Mouse (Mus musculus) limb, embryonic 15.5 days (tissue): ENCODE data around the gene Ptprn2. TPM values are rescaled to one million over a fixed set of nuclear protein-coding genes. Genes with fewer than 3 reads are reported as not detected.
A peak's percentile ranks its signal among the peaks of the same experiment; 100 is the strongest.

ENCODE experiments used
- ATAC-seq: fragments of 200-750 bp; cut with Nextera tagmentation; 2 replicates; pipeline ENCODE4 v1.8.0; 2017; ENCODE audit warnings: low read depth, moderate TSS enrichment; ENCODE audit not compliant: insufficient number of reproducible peaks, low FRiP score, low TSS enrichment
- H3K27ac ChIP-seq: fragments of 300-500 bp; sonication (generic); 2 replicates; pipeline ENCODE4 v1.5.1; 2015; ENCODE audit warnings: moderate library complexity, mild to moderate bottlenecking, inconsistent platforms
- H3K27me3 ChIP-seq: fragments of 300-500 bp; sonication (generic); 2 replicates; pipeline ENCODE4 v1.6.1; 2015; ENCODE audit warnings: inconsistent platforms
- H3K36me3 ChIP-seq: fragments of 300-500 bp; sonication (generic); 2 replicates; pipeline ENCODE4 v1.6.1; 2015; ENCODE audit warnings: inconsistent platforms
- H3K4me1 ChIP-seq: fragments of 300-500 bp; sonication (generic); 2 replicates; pipeline ENCODE4 v1.6.1; 2015; ENCODE audit warnings: inconsistent platforms
- H3K4me2 ChIP-seq: fragments of 300-500 bp; sonication (generic); 2 replicates; pipeline ENCODE4 v1.6.1; 2015; ENCODE audit warnings: mild to moderate bottlenecking, inconsistent platforms
- H3K4me3 ChIP-seq: fragments of 300-500 bp; sonication (generic); 2 replicates; pipeline ENCODE4 v1.5.1; 2015; ENCODE audit warnings: mild to moderate bottlenecking, inconsistent platforms
- H3K9ac ChIP-seq: fragments of 300-500 bp; sonication (generic); 2 replicates; pipeline ENCODE4 v1.6.1; 2015; ENCODE audit warnings: inconsistent platforms
- H3K9me3 ChIP-seq: fragments of 300-500 bp; sonication (generic); 2 replicates; pipeline ENCODE4 v1.6.1; 2016; ENCODE audit warnings: inconsistent platforms
- WGBS: fragments of 180-500 bp; shearing (Covaris S2); methylation state at CpG from one replicate; pipeline ENCODE4 v1.1.7; 2015; 5-methylcytosine and 5-hydroxymethylcytosine counted together
- polyA plus RNA-seq: library from polyadenylated mRNA; unstranded; fragments of >200 nt; fragmentation: Nextera tagmentation; extraction: Ambion mirVana; gene quantifications from 2 replicates; pipeline ENCODE4 v1.2.1, GENCODE M21; 2015

Gene Ptprn2
- polyA plus RNA-seq, 1 experiment from 2014 or later: 0.15 TPM

DNA sequence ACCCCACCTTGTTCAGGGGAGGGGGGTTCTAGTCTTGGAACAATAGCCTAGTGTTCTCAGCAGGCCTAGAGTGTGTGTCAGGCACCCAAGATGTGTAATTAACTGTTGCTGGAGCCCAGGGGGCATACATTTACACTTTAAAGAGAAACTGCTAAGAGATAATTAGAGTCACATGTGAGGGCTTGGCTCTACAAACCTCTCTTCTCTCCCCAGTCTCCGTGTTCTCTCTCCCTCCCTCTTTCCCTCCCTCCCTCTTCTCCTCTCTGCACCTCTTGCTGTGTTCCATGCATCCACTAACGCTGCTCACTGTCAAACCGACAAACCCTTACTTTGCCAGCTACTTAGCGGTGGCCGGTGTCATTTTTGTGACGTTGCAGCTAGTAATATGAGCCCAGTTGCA, 764.9 kb downstream of the Ptprn2 start:
- ATAC-seq: no peak
- no peak overlapping the region for H3K4me2 ChIP-seq

DNA sequence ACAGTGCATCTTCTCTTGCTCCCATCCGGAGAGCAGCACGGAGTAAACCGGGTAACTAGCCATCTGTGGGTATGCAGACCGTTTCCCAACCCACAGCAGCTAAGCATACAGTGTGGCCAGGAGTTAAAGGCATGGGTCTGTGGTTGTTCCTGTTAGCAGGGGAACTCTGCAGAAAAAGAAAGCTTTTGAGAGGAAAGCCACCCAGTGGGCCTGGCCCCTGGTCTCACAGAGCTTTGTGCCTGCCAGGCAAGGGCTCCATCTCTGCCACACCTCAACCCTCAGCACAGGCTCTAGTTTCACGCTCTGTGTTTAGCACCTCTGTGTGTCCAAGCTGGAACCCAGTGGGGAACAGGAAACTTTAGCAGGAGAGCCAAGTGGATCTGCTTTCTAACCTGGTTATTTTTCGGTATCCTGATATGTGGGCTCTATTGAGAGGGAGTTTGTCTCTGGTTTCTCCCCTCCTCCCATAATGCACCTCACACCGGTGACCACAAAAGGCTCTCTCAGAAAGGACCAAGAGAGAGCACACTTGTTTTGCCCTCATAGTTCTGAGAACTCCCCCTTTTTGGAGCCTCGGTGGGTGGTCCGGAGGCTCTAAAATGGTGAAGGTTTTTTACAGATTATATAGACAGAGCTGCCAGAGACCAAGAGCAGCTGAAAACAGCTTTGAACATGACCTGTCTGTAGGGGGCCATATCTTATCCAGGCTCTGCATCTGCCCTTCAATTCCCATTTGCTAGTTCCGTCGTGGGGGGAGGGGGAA, 766.3 kb downstream of the Ptprn2 start:
- H3K27ac ChIP-seq: peak overlapping the region; percentile 72
- no peak overlapping the region for H3K4me2 ChIP-seq
- no peak overlapping the region for H3K4me3 ChIP-seq
- peaks cover 17% of the 10 kb centered on the region for H3K4me1 ChIP-seq
- WGBS: 21% methylated on average over 11 of the region's 11 CpGs
- H3K9ac ChIP-seq: no peak overlapping the region
- no peaks in the 10 kb centered on the region for H3K36me3 ChIP-seq
- ATAC-seq: peak; percentile 61
- 0 out of 2 replicates have a peak, but pooled peaks cover 9% of the 10 kb centered on the region for H3K27me3 ChIP-seq
- no peaks in the 10 kb centered on the region for H3K9me3 ChIP-seq

More for the DNA sequence above, 764.9 kb downstream of the Ptprn2 start:
- Histone ChIP-seq H3K9ac (no peak overlapping the region), H3K4me3 (no peak overlapping the region), H3K36me3 (no peaks in the 10 kb centered on the region), H3K27ac (no peak overlapping the region), H3K4me1 (peaks cover 17% of the 10 kb centered on the region), H3K27me3 (0 out of 2 replicates have a peak, but pooled peaks cover 9% of the 10 kb centered on the region), H3K9me3 (no peaks in the 10 kb centered on the region)
- 3% methylated on average over 6 of the region's 6 CpGs for WGBS

DNA sequence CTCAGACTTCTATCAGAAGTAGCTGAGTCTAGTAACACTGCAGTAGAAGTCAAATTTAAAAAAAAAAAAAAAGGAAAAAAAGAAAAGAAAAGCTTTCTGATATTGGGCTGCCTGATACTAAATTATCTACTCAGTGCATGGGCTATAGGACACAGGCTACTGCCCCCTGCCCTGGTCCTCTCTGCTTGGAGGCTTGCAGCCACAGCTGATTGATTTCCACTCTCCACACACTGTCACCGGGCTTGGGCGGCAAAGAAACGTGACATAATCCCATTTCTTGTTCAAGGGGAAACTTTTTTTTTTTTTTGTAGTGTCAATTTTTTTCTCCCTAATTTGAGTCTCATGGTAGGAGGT, 766.9 kb downstream of the Ptprn2 start:
- 33% methylated on average over 3 of the region's 3 CpGs for WGBS
- Histone ChIP-seq H3K27me3 (0 out of 2 replicates have a peak, but pooled peaks cover 9% of the 10 kb centered on the region), H3K27ac (no peak overlapping the region), H3K4me2 (no peak overlapping the region), H3K9me3 (no peaks in the 10 kb centered on the region), H3K36me3 (no peaks in the 10 kb centered on the region), H3K9ac (no peak overlapping the region), H3K4me1 (peaks cover 17% of the 10 kb centered on the region), H3K4me3 (no peak overlapping the region)
- ATAC-seq: no peak

DNA sequence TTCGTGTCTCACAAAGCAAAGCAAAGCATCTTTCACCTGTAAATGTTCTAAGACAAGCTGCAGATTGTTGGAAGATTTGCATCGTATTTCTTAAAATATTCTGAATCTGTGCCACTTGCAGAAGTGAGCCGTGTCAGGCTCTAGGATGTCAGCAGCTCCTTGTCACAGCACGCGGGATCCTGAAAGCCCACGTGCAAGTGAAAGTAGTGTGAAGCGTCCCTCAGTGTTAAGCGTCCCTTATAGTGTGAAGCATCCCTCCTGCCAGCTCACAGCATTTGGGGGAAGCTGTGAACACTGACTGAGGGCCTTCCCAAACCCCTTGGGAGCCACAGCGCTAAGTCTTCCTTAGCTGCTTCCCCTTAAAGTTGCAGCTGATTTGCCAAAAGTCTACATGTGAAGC, 768.8 kb downstream of the Ptprn2 start:
- H3K9me3 ChIP-seq: no peaks in the 10 kb centered on the region
- no peak for ATAC-seq
- H3K36me3 ChIP-seq: no peaks in the 10 kb centered on the region
- no peaks in the 10 kb centered on the region for H3K27me3 ChIP-seq
- H3K4me3 ChIP-seq: no peak overlapping the region
- no peak overlapping the region for H3K4me2 ChIP-seq
- H3K27ac ChIP-seq: no peak overlapping the region
- WGBS: 83% methylated on average over 9 of the region's 9 CpGs
- H3K4me1 ChIP-seq: peaks cover 25% of the 10 kb centered on the region
- H3K9ac ChIP-seq: no peak overlapping the region

DNA sequence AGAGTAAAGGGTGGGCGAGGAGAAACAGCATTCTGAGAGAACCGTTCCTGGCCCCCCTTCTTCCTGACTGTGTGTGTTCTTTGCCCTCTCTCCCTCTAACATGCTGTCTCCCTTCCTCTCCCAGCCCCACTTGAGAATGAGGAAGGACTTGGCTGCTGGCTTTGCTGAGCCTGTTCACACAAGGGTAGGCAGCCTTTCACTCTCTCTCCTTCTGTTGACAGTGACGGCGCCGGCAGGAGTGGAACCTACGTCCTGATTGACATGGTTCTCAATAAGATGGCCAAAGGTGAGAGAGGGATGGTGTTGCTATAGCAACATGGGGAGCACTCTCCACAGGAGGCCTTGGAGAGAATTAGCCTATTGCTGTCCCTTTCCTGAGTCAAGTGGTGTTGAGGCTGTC, 769.8 kb downstream of the Ptprn2 start:
- ATAC-seq: no peak
- Histone ChIP-seq H3K36me3 (no peaks in the 10 kb centered on the region), H3K27me3 (no peaks in the 10 kb centered on the region), H3K4me1 (peaks cover 25% of the 10 kb centered on the region), H3K4me3 (no peak overlapping the region), H3K9me3 (no peaks in the 10 kb centered on the region), H3K27ac (no peak overlapping the region), H3K9ac (no peak overlapping the region), H3K4me2 (no peak overlapping the region)
- WGBS: 57% methylated on average over 6 of the region's 6 CpGs

DNA sequence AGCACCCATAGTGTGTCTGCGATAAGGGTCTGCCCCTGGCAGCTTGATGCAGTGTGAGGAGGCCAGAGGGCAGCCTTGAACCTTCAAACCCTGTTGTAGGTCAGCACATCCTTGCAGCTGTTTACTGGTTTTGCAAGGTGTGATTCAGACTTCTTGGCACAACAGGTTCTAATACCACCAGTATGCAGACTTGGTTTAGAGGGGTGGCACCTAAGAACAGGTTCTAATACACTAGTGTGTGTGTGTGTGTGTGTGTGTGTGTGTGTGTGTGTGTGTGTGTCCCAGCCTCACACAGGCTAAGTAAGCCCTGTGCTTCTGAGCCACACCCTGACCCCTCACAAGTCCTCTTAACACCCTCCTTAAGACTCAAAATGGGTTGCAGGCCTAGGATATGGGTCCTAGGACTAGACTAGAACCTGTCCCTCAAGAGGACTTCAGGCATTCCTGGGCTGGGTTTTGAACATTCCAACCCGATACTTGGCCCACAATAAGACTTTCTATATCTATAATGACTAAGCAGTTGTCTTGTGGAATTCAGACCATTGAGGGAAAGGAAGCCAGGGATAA, 770.3 kb downstream of the Ptprn2 start:
- H3K36me3 ChIP-seq: no peaks in the 10 kb centered on the region
- H3K9me3 ChIP-seq: no peaks in the 10 kb centered on the region
- no peak overlapping the region for H3K4me3 ChIP-seq
- H3K4me2 ChIP-seq: no peak overlapping the region
- no peak overlapping the region for H3K9ac ChIP-seq
- no peaks in the 10 kb centered on the region for H3K27me3 ChIP-seq
- 83% methylated on average over 2 of the region's 2 CpGs for WGBS
- ATAC-seq: no peak
- no peak overlapping the region for H3K27ac ChIP-seq
- H3K4me1 ChIP-seq: peaks cover 22% of the 10 kb centered on the region

DNA sequence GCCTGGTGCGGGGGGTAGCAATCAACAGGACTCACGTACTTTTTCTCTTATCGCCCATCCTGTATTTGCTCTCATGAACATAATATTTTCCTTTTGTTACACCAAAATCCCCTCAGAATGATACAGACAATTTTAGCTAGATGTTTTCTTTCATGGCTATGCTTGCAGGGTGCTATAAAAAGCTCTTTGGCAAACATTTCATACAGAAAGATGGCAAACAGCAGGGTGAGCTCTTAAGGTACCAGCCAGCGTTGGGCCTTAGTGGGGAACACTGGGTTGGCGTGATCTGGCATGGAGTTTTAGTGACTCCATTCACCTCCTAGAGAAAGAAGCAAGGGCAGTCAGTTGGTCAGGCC, 771.3 kb downstream of the Ptprn2 start:
- no peaks in the 10 kb centered on the region for H3K27me3 ChIP-seq
- 82% methylated on average over 5 of the region's 5 CpGs for WGBS
- peaks cover 12% of the 10 kb centered on the region for H3K4me1 ChIP-seq
- H3K4me2 ChIP-seq: no peak overlapping the region
- ATAC-seq: no peak
- no peaks in the 10 kb centered on the region for H3K36me3 ChIP-seq
- no peak overlapping the region for H3K27ac ChIP-seq
- H3K9ac ChIP-seq: no peak overlapping the region
- no peaks in the 10 kb centered on the region for H3K9me3 ChIP-seq
- no peak overlapping the region for H3K4me3 ChIP-seq

DNA sequence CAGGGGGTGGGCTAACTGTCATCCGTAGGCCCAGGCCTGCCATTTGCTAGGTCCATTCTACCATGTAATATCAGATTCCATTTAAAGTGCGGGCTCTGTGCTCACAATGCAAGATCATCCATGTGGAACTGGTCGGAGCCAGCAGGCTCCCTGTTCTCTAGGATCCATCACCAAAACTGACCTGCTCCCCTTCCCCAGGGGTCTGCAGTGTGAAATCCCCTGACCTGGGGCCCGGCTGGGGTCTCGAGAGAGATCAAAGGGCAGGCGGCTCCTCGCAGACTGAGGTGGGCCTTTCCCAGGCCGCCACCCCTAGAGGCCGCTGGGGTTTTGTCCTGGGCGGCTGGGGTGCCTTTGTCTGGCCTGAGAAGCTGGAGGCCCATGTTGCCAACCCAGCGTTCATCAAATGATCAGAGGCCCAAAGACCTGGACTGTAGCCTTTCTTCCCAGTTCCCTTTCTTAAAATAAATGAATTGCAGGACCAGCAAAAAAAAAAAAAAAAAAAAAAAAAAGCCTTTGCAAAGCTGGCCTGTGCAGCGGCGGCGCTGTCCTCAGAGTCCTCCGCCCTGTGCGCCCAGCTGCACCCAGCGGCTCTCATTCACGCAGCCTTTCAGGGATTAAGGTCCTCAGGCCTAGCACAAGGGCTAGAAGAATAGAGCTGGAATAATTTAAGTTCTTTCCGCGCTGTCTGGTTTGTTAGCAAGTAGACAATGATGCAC, 771.8 kb downstream of the Ptprn2 start:
- Histone ChIP-seq H3K4me1 (peaks cover 8% of the 10 kb centered on the region; the same call in 1 of the 2 replicates), H3K9me3 (no peaks in the 10 kb centered on the region), H3K4me3 (no peak overlapping the region), H3K4me2 (no peak overlapping the region), H3K36me3 (no peaks in the 10 kb centered on the region), H3K27ac (no peak overlapping the region), H3K9ac (no peak overlapping the region), H3K27me3 (no peaks in the 10 kb centered on the region)
- no peak for ATAC-seq
- WGBS: 42% methylated on average over 20 of the region's 20 CpGs

DNA sequence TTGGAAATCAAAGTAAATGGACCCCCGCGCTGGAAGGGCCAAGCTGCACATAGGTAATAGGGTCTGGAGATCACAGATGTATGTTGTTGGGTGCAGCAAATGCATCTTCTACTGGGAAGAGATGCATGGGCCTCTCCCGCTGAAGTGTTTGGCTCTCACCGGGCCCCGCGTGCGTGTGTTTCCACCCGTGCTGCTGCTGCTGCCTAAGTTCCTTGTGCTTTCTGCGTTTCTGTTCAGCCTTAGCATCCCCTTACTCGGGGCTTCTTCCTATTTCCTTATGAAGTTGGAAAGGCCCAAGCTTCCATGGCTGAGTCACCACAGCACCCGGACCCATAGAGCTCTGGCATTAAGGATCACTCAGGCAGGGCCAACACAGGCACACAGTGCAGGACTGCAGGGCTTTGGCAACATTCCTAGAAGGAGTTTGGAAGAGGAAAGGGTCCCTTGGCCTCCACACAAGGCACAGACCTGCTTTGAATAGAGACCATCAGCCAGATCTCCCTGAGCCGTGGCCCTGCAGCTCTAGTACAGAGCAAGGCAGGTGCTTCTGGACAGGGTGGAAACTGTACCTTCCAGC, 772.5 kb downstream of the Ptprn2 start:
- WGBS: 65% methylated on average over 12 of the region's 12 CpGs
- ATAC-seq: peak; percentile 37; the same call in 1 of the 2 replicates

DNA sequence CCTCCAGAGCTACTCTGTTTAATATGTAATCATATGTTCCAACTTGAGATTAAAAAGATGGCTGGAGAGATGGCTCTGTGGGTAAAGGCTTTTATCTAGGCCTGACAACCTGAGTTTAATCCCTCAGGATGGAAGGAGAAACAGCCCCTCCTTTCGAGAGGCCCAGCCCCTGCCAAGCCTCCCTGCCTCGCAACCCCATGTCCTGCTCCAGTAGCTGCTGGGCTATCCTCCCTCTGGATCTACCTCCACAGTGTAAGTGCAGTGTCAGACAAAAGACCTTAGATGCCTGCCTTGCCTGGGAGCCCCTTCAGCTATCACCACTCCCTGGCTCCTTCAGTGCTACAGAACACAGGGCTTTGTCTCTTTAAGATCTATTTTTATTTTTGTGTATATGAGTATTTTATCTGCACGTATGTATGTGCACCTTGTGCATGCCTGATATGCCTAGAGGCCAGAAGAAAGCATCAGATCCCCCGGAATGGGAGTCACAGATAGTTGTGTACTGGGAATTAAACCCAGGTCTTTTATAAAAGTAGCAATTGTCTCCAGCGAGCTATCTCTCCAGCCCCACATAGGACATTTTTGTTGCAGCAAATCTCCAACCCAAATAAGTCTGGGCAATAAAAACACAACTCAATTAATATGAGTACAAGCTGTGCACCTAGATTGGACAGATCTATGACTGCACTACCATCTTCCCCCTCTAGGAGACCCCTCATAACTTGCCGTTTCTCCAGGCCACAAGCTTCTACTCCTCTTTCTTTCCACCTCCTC, 775.1 kb downstream of the Ptprn2 start:
- no peak overlapping the region for H3K4me3 ChIP-seq
- H3K27me3 ChIP-seq: no peaks in the 10 kb centered on the region
- peaks cover 8% of the 10 kb centered on the region; the same call in 1 of the 2 replicates for H3K4me1 ChIP-seq
- no peak overlapping the region for H3K4me2 ChIP-seq
- no peaks in the 10 kb centered on the region for H3K9me3 ChIP-seq
- H3K36me3 ChIP-seq: no peaks in the 10 kb centered on the region
- ATAC-seq: no peak
- WGBS: 66% methylated on average over 6 of the region's 6 CpGs
- H3K27ac ChIP-seq: no peak overlapping the region
- H3K9ac ChIP-seq: no peak overlapping the region

More for the DNA sequence above, 772.5 kb downstream of the Ptprn2 start:
- Histone ChIP-seq H3K4me3 (no peak overlapping the region), H3K4me2 (no peak overlapping the region), H3K4me1 (peaks cover 8% of the 10 kb centered on the region; the same call in 1 of the 2 replicates), H3K9ac (no peak overlapping the region), H3K27me3 (no peaks in the 10 kb centered on the region), H3K27ac (no peak overlapping the region), H3K36me3 (no peaks in the 10 kb centered on the region), H3K9me3 (no peaks in the 10 kb centered on the region)

DNA sequence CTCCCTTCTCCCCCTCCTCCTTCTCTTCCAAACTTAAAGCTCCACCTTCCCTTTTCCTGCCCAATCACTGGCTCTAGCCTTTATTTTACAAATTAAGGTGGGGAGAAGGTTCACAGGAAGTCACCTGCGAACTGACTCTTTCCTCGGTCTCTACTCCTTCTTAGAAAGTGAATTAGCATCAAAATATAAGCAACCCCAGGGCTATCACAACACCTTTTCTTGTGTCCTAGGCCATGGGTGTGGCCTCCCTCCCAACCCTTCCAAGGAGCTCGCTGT, 775.6 kb downstream of the Ptprn2 start:
- H3K36me3 ChIP-seq: no peaks in the 10 kb centered on the region
- H3K9me3 ChIP-seq: no peaks in the 10 kb centered on the region
- H3K27ac ChIP-seq: no peak overlapping the region
- WGBS: 46% methylated on average over 3 of the region's 3 CpGs
- no peak overlapping the region for H3K9ac ChIP-seq
- H3K4me3 ChIP-seq: no peak overlapping the region
- H3K4me2 ChIP-seq: no peak overlapping the region
- H3K27me3 ChIP-seq: no peaks in the 10 kb centered on the region
- no peak for ATAC-seq
- H3K4me1 ChIP-seq: peaks cover 8% of the 10 kb centered on the region; the same call in 1 of the 2 replicates
